Mouse (Mus musculus) natural killer cell, adult 2 months (primary cell): ENCODE results near the gene Rita1.

ENCODE experiments used
- DNase-seq, 2 experiments: peaks; one replicate each; pipeline ENCODE4 v3.0.0; 2022; ENCODE audit warnings: low spot score in 2 of 2

Gene Rita1

DNA sequence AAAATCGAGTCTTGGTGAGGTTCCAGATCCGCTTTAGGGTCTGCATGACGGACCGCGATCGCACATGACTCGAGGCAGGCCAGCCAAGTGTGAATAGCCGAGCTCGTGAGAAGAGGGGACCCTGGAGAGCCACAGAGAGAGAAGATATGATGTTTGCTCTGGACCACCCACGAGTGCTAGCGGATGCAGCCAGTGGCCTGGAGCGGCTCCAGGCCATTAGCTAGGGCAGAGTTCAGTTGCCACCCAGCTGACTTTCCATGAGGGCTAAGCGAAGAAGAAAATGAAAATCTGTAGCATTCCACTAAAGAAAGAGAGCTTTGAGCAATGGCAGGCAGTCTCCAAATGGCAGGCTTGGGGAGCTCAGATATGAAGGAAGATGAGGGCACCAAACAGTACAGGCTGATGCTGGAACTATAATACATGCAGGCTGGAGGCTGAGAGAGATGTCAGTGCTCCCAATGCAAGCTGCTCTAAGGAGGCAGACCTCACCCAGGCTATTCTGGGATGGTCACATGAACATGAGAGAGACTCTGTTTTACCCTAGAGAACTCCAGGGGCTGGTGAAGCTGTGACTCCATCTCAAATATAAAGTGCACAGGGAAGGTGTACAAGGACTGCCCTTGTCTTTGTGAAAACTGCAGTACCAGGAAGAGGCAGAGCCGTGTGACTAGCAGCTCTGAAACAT, 41.2 kb downstream of the Rita1 start:
- DNase-seq = no peak

DNA sequence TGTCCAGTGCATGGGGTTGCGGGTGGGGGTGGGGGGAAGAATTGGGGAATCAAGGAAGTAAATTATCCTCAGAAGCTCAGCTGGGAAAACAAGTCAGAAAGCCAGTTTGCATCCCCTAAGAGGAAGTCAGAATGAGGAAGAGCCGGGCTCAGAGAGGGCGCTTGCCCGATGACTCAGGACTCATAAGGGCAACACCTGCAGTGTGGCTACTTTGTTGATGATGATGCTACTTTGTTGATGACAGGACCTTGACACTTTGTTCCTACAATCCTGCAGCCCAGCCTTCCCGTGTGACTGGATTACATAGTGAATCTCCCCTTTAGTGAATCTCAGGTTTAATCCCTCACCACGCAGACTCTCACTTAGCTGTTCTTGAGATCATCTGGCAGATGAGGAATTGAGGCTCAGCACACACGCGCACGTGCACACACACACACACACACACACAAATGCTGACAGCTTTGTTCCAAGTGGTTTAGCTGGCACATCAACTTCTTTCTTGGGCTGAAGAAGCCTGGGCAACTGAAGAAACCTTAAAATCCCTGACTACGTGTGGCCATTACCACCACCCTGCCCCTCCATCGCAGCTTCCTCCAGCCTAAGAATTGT, 42.0 kb downstream of the Rita1 start:
- DNase-seq = peak in 1 of 2 experiments; percentile 18

DNA sequence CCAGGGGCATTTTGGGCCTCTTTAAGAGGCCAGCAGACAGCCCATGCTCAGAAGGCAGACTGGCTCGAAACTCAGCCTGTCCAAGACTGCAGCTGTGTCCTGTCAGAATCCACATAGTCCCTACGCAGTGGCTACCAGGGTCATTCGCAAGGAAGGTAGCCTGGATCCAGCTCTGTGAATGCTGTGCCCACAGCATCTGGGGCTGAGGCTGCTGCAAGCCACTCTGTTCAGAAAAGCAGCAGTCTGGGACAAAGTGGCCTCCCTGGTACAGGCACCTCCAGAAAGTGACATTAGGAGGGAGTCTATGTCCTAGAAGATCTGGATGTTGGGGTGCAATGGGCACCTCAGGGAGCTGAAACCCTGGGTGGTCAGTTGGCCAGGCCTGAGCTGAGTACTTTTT, 42.6 kb downstream of the Rita1 start:
- DNase-seq = no peak

DNA sequence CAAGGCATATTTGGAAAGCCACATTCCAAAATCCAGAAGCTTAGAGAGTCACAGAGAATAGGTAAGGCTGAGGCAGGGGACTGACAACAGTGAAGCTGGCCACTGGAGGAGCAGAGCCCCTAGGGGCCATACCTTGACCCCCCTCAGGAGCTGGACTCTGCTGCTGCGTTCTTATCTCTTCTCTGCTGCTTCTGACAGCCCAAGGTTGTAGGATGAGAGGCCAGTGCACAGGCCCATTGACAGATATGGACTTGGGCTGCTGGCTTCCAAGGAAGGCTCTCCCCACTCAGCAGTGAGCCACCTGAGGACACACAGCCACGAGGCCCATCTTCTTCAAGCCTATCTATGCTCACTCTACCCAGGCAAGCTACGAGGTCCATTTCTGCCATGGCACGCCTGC, 43.4 kb downstream of the Rita1 start:
- no peak for DNase-seq

DNA sequence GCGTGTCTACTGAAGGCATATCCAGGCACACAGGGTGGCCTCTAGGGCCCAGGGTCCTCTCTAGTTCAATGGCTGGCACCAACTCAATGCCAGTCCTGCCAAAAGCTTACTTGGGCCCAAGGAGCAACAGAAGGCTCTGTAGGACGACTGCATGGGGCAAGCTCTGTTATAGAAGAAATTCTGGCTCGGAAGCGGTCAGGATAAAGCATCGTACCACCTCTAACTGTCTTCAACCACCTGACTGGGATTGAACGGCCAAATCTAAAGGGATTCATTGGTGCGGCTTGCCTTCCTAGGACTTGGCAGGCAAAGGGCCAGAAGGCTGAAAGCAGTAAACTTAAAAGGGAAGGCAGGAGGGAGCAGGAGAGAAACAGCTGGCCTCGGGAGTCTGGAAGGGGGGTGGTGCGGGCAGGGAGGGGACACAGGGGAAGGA, 44.0 kb downstream of the Rita1 start:
- DNase-seq = no peak

DNA sequence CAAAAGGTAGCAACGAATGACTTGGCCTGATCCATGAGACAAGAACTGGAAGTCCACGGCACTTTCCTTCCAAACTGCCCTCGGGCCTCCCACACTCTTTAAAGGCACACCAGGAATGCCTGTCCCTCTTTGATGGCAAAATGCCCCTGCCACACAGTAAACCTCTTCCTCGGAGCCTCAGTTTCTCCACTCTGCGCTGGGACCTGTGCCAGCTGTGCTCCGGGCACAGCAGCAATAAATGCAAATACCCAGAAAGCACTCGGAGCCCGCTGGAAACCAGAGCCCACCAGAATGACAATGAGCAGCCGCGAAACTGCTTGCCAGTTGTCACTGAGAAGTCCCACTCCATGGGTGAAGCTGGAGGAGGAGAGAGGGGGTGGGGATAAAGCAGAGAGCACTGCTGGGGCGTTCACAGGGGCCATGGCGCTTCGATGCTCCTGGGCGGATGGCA, 44.6 kb downstream of the Rita1 start:
- no peak for DNase-seq

DNA sequence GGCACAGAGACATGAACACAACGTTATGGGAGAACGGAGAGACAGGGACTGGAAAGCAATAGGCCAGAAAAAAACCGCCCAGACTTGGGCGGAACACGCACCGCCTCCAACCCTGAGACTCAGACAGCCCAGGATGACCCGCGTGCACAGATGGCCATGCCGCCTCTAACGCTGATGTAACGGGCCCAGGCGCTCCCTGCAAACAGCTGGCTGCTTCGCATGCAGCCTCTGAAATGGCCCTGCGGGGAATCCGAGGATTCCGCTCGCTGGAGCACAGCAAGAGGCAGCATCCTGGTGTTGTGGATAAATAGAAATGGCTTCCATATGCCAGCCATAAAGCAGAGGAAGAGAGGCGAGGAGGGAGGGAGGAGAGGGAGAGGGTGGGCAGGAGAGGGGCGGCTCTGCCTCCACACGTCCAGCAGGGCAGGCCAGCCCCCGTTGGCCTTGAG, 45.1 kb downstream of the Rita1 start:
- no peak for DNase-seq

DNA sequence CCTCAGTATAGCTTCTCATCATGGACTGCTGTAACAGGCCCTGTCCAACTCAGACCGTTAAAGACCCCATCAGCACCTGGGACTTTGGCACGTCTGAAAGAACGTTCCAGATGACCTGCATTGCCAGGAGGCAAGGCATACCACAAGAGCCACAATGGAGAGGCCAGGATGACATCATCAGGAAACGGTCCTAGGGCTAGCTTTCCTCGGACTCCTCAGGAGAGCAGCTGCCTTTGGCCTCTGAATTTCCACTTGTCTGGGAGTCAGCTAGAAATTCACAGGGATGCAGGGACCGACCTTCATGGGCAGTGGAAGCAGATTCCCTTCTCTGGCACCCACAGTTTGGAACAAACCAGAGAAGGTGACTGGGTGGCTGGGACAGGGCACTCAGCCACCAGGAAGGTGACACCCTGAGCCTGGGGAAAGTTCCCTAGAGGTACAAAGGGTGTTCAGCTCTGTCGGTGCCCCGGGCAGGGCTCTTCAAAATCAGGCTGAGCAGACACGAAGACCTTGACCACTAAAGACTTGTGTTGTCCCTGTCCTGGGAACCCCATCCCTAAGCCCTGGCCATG, 45.6 kb downstream of the Rita1 start:
- DNase-seq = no peak

DNA sequence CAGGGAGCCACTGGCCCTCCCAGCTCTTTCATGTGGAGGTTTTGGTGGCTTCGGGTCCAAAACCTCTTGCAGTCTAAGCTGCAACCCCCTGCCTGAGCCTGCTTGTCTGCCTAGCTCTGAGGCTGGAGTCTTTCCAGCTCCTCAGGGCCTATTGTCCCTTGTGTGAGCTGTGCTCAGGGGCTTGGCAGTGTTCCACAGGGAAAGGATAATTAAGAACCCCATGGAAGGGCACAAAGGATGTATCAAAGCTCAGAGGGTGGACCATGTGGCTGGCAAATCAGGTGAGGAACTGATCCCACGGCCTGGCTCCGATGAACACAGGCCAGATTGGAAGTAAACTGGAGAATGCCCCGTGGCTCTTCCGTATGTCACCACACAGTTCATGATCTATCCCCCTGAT, 46.3 kb downstream of the Rita1 start:
- no peak for DNase-seq

DNA sequence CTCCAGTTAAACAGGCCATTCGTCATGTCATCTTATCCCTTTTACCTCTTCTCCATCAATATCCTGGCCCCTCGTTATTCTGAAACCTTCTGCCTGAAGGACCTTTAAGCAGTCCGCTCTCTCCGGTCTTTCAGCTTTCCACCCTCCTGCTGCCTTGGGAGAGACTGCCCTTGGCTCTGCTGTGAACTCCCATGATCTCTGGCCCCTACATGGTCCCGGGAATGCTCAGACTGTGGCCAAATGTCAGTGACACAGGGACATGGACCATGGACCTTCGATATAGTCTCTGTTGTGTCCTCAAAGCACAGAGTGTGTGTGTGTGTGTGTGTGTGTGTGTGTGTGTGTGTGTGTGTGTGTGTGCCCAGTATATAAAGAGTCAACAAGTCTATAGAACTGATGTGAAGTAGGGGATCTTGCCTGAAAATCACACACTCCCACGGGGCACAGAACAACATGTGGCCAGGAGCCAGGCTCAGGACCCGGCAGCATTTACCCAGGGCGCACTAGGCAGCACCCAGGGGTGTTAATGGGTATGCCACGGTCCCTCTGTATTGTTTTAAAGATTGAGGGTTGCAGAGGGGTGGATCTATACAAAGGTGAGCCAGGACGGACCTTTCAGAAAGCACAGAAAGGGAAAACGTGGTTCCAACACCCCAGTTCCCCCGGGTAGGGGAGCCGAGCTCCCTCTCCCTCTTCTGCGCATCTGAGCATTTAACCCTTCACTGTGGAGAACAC, 47.1 kb downstream of the Rita1 start:
- no peak for DNase-seq

DNA sequence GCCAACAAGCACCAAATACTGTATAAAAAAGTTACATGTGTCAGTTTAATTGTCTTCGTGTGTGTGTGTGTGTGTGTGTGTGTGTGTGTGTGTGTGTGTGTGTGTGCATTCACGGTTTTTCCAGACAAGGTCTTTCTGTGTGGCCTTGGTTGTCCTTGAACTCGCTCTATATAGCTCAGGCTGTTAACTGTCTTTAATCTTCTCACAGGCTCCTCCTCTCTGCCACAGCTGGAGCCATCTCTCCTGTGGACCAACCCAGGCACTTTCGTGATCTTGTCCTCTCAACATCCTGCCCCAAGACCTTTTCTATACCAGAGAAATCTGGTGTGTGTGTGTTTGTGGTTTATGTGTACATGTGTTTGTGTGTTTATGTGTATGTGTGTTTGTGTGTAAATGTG, 48.5 kb downstream of the Rita1 start:
- no peak for DNase-seq

DNA sequence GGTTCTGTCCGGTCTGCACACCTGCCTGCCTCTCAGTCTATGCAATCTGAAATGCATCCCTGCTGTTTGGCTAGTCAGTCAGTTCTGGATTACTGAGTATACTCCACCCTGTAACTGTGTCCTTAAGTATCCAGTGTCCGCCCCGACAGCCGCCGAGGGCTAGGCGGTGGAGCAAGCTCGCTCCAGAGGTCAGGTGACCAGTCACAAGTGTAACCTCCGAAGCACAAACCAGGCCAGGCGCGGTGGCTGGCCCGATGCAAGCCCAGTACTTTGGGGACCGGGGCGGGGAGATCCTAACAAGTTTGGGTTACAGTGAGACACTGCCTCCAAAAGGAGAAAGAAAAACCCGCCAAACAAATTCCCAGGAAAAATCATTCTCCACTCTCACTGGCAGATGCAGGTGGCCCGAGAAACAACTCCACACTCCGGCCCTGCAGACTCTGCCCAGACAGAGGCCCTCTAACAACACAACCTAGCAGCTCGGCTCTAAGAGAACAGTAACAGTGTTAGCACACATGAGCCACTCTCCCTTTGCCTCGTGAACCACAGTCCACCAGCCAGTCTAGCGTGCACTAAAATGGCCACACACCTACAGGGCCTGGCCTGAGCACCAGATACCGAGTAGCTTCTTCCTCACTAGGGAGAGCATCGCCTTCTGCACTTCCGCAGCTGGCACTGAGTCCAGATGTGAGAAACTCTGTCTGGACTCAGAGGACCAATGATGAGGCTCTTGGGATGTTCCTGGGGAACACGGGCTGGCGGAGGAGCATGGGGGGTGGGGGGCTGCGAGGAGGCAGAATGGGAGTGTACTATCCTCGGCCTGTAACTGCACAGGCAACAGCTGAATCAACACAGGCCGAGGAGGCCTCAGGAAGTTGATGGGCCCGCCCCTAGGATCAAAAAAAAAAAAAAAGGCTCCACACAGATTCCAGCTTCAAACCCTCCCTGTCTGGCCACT, 49.2 kb downstream of the Rita1 start:
- DNase-seq = no peak

DNA sequence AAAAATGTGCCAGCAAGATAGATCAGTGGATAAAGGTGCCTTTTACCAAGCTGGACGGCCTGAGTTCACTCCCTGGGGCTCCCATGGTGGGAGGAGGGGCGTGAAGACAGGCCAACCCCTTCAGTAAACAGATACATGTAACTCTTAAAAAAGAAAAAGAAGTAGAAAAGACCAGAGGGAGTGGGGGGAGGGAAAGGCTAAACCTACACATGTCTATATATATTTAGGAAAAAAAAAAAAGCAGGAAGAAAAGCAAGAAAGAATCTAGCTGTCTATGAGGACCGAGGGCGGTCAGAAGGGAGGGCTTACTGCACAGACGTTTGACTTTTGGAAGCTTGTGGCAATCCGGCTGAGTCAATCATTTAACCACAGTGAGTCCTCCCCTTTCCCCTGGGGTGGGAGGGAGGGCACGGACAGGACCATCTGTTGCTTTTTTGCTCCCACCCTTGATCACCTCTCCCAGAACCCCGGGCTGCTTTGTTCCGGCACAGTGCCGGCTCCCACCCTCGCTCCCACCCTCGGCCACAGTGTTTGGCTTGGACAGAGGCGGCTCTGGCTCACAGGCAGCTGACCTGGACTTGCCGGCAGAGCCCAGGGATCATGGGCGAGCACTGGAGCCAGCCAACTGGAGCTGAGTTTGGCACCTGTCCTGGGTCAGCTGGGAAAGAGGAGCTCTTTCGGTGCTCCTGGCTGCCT, 51.6 kb downstream of the Rita1 start:
- DNase-seq = no peak

DNA sequence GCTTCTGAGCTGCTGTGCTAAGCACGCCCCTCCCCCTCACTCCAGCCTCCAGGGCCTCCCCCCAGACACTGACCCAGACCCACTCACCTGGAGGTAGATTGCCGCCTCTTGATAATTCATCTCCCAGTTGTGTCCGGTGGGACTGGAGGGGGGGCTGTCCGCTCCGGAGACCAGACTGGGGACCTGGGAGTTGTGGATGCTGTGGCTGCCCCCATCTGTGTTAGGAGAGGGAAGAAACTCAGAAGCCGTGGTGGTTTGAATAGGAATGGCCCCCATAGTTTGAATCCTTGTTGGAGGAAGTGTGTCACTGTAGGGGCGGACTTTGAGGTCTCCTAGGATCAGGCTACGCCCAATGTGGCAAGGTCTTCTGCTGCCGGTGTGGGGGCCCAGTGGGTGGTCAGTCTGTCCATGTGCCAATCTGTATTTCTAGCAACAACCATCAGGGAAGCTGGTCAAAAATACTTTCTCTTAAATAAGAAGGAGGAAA, 52.2 kb downstream of the Rita1 start:
- DNase-seq = no peak

DNA sequence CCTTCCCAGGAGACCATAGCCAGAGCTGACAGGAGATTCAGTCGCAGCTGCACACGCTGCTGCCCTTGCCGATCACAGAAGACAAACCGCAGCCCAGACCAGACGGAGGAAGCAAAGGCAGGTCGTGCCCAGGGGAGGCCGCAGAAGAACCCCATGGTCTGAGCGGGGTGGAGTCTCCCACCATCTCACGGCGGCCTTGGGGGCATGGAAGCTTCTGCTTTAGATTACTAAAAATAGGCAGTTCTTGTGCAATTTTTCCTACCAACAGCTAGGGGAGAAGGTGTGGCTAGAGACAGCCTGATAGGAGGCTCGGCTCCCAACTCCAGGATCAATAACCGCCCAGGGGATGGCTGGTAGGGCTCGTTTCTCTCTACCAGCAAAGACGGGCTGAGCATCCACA, 53.6 kb downstream of the Rita1 start:
- DNase-seq = peak; percentile 25 to 45

DNA sequence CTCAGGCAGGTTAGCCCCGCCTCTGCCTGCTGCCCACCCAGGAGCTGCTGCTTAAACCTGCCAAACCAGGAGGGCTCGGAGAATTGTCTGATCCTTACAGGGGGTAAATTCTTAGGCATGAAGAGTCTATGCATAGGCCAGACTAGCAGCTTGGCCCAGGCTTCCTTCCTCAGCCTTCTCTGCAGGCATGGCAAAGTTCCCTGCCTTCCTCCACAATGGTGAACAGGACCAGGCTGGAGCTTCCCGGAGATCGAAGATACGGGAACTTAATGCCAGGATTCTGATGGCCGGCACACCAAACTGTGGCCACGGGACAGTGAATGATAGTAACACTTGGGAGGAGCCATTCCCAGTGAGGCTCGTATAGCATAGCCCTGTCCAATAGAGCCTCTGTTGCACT, 54.3 kb downstream of the Rita1 start:
- no peak for DNase-seq

DNA sequence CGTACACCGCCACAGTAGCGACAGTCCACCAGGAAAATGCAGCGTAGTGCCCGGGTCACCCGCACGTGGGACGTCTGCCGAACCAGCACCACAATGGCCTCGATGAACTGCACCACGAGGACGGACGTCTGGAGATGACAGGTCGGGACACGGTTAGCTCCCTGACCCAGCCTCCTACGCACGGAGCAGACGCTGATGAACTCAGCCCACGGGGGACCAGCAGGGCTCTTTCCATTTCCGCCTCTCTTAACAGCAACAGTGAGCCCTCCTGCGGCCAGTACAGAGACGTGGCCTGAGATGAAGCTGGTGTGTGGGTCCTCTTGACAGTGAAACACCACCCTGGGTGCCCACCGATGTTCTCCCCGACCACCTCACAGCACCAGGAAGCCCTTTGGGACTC, 56.5 kb downstream of the Rita1 start:
- no peak for DNase-seq

DNA sequence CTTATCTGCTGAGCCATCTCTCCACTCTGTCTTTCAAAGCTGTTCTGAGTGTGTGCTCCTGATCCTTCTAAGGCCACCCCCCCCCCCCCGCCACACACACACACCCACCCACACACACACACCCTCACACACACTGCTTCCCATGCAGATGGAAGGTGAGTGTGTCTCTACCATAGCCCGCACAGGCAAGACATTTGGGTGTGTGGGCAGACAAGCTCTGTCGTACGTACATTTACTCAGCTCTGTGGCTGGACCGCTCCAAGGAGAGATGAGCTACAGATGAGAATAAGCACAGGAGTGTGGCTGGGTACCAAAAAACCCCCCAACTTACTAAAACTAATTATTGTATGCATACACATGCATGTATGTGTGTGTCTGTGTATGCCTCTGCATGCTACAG, 61.7 kb downstream of the Rita1 start:
- no peak for DNase-seq

DNA sequence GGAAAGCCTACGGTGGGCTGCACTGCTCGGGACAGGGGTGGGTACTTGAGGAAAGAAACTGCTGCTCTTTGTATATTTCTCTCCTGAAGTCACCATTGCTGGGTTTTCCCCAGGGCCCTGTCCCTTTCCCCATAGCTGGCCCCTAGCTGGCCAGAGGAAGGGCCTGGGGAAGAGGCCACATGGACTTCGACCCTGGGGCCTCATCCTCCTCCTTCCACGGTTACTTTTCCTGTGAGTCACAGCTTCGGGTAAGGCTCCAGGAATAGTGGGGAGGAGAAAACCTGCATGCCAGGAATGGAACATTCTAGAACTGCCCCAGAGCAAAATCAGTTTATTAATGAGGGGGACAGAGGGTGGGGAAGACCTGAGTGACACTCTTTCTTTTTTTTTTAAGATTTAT, 62.3 kb downstream of the Rita1 start:
- DNase-seq = no peak

DNA sequence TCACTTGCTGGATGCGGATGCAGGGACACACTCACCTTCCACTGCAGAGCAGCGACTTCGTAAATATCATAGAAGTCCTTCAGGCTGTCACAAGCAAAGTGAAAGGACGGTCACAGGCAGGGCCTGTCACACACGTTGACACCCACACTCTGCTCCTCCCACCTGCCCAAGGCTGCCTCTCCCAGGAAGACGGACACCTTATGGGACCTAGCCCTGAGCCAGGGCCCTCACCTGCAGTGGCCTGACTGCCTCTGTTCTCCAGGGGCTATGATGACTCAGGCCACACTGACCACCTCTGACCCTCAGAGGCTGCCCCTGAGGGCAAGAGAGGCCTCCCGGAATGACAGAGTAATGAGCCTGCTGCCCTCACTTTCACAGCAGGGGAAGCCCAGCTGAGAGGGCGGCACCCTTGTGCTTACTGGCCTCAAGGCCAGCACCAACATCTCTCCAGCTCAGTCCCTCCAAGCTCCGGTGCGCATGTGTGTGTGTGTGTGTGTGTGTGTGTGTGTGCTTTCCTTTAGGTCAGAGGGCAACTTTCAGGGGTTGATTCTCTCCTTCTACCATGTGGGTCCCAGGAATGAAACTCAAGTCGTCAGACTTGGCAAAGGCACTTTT, 64.0 kb downstream of the Rita1 start:
- no peak for DNase-seq
